Mouse (Mus musculus) spleen, postnatal 14 days (tissue): ENCODE measurements around the gene Kansl3.
A peak's percentile ranks its signal among the peaks of the same experiment; 100 is the strongest.

Experiments used
- DNase-seq, 2 experiments: peaks; one replicate each; pipeline ENCODE4 v3.0.0; 2021 to 2022; ENCODE audit warnings: low spot score in 2 of 2

Kansl3 gene

DNA sequence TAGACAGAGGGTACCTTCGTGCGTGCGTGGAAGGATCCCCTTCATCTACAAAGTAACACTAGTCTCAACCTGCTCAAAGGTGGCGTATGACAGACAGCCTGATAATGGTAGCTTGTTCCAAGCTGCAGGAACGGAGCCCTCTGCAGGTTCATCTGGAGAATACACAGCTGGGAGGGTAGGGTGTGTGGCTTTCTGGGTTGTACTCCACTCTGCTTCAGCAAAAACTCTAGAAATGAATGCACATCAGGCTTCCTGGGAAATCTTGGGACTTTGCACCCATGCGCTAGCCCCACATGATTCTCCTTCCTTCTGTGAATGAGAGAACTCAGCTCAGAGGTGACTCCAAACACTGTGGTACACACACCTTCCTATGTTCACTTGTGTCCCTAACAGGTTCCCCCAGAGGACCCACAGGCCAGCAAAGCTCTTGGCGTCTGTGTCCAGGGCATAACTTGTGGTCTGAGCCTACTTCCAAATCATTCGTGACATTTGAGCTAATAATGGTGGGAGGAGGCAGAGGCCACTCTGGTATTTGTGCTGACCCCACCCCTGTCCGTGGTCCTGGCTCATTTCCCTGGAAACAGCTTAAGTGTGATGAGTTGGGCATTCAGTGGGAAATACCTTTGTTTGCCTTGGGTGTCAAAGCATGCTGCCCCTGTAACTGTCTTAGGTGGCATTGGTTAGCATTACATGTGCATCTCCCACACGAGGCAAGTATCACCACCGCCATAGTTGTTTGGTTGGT, 47.0 kb downstream of the Kansl3 start:
- DNase-seq, result no peak

DNA sequence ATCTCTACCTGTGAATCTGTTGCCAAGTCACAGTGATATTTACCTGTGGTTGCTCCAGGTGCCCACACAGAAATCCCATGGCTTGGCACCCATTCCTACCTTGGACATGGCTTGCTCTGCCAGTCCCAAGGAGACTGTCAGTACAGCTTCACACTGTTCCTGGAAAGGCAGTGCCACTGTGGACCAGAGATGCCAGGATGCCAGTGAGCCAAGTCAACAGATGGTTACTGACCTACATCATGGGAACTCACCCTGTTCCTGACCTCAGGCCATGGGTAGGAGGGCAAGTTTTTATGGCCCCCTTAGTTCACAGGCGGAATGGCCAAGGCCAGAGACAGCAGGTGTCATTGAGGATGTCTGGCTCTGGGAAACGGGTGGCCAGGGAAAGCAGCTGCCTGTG, 47.8 kb downstream of the Kansl3 start:
- no peak for DNase-seq

- DNase-seq, result no peak
Observed at GRCm38 (mm10) chr1:36315776-36316100, 53.2 kb downstream of the Kansl3 start.

DNA sequence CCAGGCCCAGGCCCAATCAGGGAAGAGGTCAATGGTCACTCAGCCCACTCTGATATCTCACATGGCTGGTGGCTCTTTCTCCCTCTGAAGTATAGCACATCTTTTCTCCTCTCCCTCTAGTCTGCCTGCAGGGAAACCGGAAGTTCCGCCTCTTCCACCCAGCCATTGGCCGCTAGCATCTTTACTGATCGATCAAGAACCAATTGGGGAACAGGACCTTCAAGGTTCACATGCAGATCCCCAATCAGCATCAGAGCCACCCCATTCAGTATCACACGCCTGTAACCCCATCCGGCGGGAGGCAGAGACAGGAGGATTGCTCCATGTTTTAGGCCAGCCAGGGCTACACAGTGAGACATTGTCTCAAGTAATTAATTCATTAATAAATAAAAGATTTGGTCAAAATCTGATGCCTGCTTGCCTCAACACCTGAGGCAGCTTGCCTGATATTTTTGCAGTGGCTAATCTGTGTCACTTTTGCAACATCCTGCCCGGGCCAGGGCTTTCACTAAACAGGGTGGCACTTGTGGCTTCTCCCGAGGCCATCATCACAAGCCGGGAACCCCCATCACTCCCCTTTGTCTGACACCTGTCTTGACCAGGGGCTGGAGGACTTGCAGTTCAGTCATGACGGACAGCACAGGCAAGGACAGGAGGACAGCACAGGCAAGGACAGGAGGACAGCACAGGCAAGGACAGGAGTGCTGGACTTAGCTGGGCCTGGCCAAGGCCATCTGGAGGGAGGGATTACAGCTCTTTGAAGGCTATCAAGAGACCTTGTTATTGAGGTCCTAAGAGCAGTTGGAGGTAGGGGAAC, 53.8 kb downstream of the Kansl3 start:
- DNase-seq, result no peak

DNA sequence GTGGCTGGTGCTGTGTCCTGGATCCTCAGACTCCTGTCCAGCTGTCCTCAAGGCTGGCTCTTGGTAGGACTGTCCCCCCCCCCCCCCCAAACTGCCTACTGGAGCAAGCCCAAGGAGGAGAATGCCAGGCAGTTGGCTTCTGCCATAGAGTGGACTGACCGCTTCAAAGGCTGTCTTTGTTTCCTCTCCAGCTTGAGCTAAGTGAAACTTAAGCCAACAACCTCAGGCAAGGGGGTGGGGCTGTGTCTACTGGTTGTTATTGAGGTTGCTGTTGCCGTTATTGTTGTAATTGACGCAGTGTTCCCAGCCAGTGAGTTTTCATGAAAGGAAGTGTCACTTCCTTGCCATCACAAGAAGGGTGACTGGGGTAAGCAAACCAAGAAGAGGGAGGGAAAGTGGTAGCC, 59.5 kb downstream of the Kansl3 start:
- peak in 1 of 2 experiments; percentile 25 for DNase-seq

- no peak for DNase-seq
Observed at GRCm38 (mm10) chr1:36308966-36309475, 60.0 kb downstream of the Kansl3 start.

DNA sequence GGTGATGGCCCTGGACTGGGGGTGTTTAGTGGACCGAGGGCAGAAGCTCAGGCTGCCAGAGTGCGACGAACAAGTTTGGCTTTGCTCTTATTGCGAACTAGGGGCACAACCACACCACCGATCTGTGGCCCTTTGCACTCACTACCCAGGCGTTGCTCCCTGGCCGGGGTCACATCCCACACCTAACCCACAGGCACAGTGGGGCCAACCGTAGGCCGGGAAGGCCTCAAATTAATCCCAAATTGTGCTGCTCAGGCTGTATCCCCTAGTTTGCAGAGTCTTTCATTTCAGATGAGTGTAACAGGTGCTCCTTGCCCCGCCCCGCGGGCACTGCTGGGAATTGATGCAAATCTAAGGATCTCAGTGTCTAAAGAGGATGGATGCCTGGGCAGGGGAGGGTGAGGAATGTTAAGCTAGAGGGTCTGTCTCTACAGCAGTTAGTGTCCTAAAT, 60.5 kb downstream of the Kansl3 start:
- no peak for DNase-seq

GRCm38 (mm10) chr1:36307495-36308280, 61.3 kb downstream of the Kansl3 start, which contains the start of gene Arid5a:
Gene Arid5a, plus strand, starts transcription at chr1:36307733.
- DNase-seq, result peak; percentile 68 to 76

DNA sequence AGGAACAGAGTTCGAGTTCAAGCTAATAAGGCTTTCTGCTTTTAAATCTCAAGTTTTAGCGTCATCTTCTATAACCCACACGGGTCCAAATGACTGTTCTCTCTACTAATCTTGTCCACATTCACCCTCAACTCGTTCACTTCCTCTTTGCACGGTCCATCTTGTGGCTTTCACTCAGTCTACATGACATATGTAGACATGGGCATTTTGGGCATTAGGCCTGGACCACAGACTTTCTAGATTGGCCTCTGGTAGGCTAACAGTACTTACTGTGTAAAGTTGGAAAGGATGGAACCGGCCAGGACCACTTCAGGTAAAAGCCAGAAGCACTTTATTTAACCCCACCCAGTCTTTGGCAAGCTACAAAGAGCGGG, 61.9 kb downstream of the Kansl3 start:
- no peak for DNase-seq

DNA sequence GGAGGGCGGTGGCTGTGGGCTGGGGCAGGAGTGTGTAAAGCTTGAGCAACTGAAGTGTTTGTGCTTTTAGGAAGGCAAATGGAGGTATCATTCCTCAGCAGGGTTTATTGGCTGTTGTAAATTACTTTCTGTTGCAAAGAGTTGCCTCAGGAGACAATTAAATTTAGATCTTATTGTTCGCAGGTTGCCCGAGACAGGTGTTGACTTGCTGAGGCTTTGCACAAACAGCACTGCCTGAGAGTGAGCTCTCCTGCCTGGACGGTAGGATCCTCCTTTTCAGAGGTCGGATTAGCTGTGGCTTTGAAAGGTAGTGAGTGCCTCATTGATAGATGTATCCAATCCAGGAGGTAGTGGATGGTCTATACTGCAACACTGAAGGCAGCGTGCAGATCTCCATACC, 62.9 kb downstream of the Kansl3 start:
- no peak for DNase-seq

DNA sequence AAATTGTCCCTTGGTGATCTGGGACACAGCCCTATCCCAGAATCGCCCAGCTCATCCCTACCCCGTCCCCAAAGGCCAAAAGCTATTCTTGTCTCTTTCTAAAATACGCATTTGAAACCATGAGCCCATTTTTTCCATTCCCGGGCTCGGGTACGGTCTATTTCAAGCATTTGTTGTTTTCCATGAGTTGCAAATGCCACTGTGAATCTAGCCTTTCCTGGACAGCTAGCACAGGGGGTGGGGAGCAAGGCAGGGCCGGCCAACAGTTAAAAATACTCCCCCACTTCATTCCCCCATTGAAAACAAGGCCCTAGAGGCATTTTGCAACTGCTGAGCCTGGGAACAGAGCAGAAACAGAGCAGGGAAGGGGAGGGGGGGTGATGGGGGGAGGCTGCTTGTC, 64.2 kb downstream of the Kansl3 start:
- no peak for DNase-seq

DNA sequence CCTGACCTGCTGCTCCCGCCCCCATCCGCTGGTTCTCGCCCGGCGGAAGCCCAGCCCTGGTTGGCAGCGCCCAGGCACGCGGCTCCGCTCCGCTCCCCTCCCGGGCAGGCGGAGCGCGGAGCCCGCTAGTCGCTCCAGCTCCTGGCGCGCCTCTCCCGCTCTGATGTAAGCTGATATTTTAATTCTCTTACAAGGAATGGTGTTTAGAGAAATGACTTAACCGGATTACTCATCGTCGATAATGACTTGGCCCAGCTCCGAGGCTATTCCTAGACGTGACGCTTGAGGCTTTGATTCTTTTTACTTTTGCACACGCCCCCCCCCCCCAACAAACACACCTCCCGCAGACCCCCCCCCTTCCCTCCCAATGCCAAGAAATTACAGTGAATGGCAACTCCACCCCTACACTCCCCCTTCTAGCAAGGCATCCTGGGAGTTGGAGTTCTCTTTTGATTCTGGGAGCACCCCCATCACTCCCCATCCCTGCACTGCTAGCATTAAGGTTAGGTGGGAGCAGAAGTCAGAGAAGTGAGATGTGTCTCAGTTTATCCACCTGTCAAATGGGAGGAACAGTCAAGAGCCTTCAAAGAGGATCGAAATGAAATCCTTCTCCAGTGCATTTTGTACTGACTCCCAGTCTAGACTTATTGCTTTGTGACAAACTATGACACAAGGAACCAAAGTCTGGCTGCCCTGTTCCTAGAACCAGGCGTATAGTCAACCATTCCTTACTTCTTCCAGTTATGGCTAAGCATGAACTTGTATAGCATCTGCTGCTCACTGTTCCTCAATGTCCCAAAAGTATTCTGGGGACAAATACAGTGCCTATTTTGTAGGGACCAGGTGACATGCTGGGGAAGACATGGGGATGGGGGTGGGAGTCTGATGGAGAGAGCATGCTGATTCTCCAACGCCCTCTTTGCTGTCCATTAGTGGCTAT, 65.3 kb downstream of the Kansl3 start:
- no peak for DNase-seq

GRCm38 (mm10) chr1:36302957-36303356, 66.0 kb downstream of the Kansl3 start:
- no peak for DNase-seq

GRCm38 (mm10) chr1:36302273-36302672, 66.7 kb downstream of the Kansl3 start:
- DNase-seq, result no peak

GRCm38 (mm10) chr1:36300486-36300885, 68.5 kb downstream of the Kansl3 start:
- no peak for DNase-seq

DNA sequence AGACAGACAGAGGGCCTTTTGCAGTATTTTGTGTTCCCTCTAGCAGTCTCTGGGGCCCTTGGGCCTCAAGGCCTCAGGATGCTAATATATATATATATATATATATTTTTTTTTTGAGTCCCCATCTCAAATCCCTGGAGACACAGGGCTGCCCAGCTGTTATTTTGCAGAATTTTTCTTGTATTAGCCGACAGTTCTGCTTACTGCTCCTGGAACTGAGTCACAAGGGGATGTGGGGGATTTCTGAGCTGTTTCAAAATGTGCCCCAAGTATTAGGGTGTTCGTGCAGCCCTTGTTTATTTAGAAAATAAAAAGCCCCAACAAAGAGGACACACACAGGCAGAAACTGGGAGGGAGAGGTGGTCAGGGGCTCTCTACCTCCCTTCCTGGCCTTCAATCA, 69.3 kb downstream of the Kansl3 start:
- DNase-seq, result no peak

DNA sequence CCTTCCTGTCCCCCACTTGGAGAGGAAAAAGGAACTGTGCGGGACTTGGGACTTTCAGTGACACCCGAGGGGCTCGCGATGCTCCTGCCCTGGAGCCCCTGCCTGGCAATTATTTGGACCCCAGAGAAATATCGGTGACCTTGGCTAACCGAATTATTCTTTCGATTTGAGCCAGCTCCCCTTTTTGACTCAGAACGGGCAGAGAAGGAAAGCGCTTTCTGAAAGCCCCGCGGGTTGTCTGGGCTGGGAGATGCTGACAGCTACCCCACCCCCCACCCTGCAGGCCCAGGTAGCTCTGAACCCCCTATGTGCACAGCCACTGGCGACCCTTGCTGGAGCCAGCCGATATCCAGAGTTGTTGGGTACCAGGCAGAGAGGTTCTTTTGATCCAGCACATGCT, 69.9 kb downstream of the Kansl3 start:
- DNase-seq, result no peak

- DNase-seq, result no peak
Observed at GRCm38 (mm10) chr1:36298107-36298506, 70.9 kb downstream of the Kansl3 start.

DNA sequence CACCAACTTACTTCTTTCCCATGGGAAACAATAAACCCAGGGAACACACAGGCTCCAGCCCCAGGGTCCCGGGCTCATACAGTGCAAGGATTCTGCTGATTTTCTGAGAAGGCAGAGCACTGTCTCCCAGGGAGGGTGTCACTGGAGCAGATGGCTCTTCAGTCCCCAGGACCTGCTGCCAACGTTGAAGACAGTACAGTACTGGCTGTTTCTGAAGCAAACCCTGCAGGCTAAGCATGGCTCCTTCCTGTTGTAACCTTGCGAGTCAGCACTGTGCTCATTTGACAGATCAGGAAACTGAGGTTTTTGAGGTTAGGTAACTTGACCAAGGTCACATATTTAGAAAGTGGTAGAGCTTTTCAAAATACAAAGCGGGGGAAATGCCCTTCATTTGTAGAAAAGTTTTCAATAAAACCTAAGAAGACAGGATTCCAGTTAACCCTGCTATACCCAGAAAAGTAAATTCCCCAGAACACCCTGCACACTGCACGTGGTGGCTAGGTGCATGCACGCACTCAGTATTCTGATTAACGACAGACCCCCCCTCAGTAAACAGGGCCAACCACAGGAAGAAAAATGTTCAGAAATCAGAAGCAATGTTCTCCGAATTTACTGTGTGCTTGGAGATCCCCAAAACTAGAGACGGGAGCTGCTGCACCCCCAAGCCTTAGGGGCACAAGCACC, 72.4 kb downstream of the Kansl3 start:
- DNase-seq, result no peak

- no peak for DNase-seq
Observed at GRCm38 (mm10) chr1:36294402-36294801, 74.6 kb downstream of the Kansl3 start.
